Mouse (Mus musculus) thymus, adult 2 months (tissue): ENCODE results near the gene Gm10134. TPM values are rescaled to one million over a fixed set of nuclear protein-coding genes. Genes with fewer than 3 reads are reported as not detected.
A peak's percentile ranks its signal among the peaks of the same experiment; 100 is the strongest.

Source experiments
- DNase-seq: peaks from one replicate; pipeline ENCODE4 v3.0.0; 2021
- H3K27ac ChIP-seq: fragments of 200-500 bp; 2 replicates; pipeline ENCODE4 v1.5.1; 2012; ENCODE audit warnings: low read length, control low read depth; ENCODE audit not compliant: control insufficient read depth, insufficient read depth
- H3K27me3 ChIP-seq: fragments of 200-500 bp; 2 replicates; pipeline ENCODE4 v1.6.1; 2012; ENCODE audit warnings: mild to moderate bottlenecking, low read length, moderate library complexity, mixed read lengths; ENCODE audit not compliant: control insufficient read depth, insufficient read depth
- H3K36me3 ChIP-seq: fragments of 200-500 bp; 2 replicates; pipeline ENCODE4 v1.6.1; 2012; ENCODE audit warnings: mild to moderate bottlenecking, low read length, moderate library complexity; ENCODE audit not compliant: control insufficient read depth, insufficient read depth
- H3K4me1 ChIP-seq: fragments of 200-500 bp; replicated peaks from 2 replicates; pipeline ENCODE4 v1.6.1; 2012; ENCODE audit warnings: low read length; ENCODE audit not compliant: control insufficient read depth, insufficient read depth
- H3K4me3 ChIP-seq: fragments of 200-500 bp; 2 replicates; pipeline ENCODE4 v1.5.1; 2012; ENCODE audit warnings: mild to moderate bottlenecking, low read length, control low read depth, moderate library complexity; ENCODE audit not compliant: control insufficient read depth, insufficient read depth
- CTCF ChIP-seq: fragments of 200-500 bp; IDR thresholded peaks from 2 replicates; pipeline ENCODE4 v1.5.1; 2012; ENCODE audit warnings: mild to moderate bottlenecking, control low read depth, low read length, moderate library complexity, borderline replicate concordance; ENCODE audit not compliant: control insufficient read depth, poor library complexity, insufficient read depth; ENCODE audit errors: extremely low read depth
- POLR2A ChIP-seq: fragments of 200-500 bp; IDR thresholded peaks from 2 replicates; pipeline ENCODE4 v1.6.1; 2012; ENCODE audit warnings: mild to moderate bottlenecking, low read length, control low read depth, moderate library complexity; ENCODE audit not compliant: control insufficient read depth, poor library complexity, insufficient read depth; ENCODE audit errors: extremely low read depth
- WGBS: fragments of 180-500 bp; shearing (Covaris S2); methylation state at CpG from one replicate; pipeline ENCODE4 v1.1.7; 2018; 5-methylcytosine and 5-hydroxymethylcytosine counted together
- polyA plus RNA-seq: library from polyadenylated mRNA; depleted of rRNA; stranded (reverse); fragments of >200 nt; gene quantifications from 2 replicates; pipeline ENCODE4 v1.2.3, GENCODE M21; 2012; rRNA removed

The Gm10134 gene
- 0.47 and 0.61 TPM in 2 replicates for polyA plus RNA-seq

DNA sequence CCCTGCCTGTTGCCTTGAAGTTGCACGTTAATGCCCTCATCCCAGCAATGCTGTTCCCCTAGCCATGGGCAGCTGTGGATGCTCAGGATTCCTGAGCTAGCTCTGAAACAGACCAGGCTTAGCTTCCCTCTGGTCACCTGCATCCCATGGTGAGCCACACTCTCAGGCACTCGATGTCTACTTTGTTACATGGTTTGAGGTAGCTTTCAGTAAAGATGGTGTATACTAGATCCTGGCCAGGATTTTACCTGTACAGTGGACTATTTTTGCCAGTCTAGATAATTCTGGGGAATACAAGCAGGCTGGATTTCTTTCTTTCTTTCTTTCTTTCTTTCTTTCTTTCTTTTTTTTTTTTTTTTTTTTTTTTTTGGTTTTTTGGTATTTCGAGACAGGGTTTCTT, at the start of gene Gm10134:
Gene Gm10134 (plus strand): TSS at position 301 of the 400 bp plus-strand sequence.
- Histone ChIP-seq H3K27me3 (no peaks in the 10 kb centered on the region), H3K36me3 (no peaks in the 10 kb centered on the region), H3K4me1 (no peaks in the 10 kb centered on the region), H3K4me3 (no peak within 1 kb of the TSS), H3K27ac (no peak within 1 kb of the TSS)
- no peak for DNase-seq
- no peak for TF ChIP-seq CTCF
- TF ChIP-seq POLR2A, result no peak
- 83% methylated on average over 3 of the region's 3 CpGs for WGBS

- Histone ChIP-seq H3K27me3 (no peaks in the 10 kb centered on the region), H3K27ac (no peak overlapping the region), H3K4me1 (no peaks in the 10 kb centered on the region), H3K36me3 (no peaks in the 10 kb centered on the region), H3K4me3 (no peak overlapping the region)
- TF ChIP-seq CTCF, result no peak
- no peak for TF ChIP-seq POLR2A
- 91% methylated on average over 1 of the region's 1 CpGs for WGBS
- DNase-seq, result no peak
Measured at GRCm38 (mm10) chr2:28456616-28457015, 49.3 kb upstream of the Gm10134 start.

DNA sequence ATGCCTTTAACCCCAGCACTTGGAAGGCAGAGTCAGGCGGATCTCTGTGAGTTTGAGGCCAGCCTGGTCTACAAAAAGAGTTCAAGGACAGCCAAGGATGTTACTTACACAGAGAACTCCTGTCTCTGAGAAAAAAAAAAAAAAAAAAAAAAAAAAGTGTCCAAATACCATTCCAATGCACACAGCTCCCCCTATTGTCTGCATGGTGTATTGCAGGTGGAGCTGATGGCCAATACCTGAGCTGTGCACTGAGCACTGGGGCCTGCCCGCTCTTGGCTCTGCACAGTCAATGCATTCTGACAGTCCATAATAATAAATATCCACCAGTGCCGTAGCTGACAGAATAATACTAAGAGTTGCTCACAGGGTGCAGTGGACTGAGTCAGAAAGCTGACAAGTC, 42.0 kb upstream of the Gm10134 start:
- TF ChIP-seq CTCF, result peak; percentile 58; the same call in 1 of the 2 replicates
- no peak for TF ChIP-seq POLR2A
- WGBS, result 74% methylated on average over 3 of the region's 3 CpGs
- H3K36me3 ChIP-seq, result no peaks in the 10 kb centered on the region
- H3K27ac ChIP-seq, result no peak overlapping the region
- peaks cover 13% of the 10 kb centered on the region for H3K4me1 ChIP-seq
- H3K27me3 ChIP-seq, result no peaks in the 10 kb centered on the region; the same call in 1 of the 2 replicates
- DNase-seq, result peak; percentile 77
- no peak overlapping the region for H3K4me3 ChIP-seq

GRCm38 (mm10) chr2:28464919-28465318, 41.0 kb upstream of the Gm10134 start:
- TF ChIP-seq CTCF (no peak), POLR2A (no peak)
- 91% methylated on average over 9 of the region's 9 CpGs for WGBS
- Histone ChIP-seq H3K27me3 (no peaks in the 10 kb centered on the region; the same call in 1 of the 2 replicates), H3K36me3 (peaks cover 5% of the 10 kb centered on the region), H3K4me3 (no peak overlapping the region), H3K4me1 (peaks cover 19% of the 10 kb centered on the region), H3K27ac (no peak overlapping the region)
- DNase-seq, result no peak

- H3K36me3 ChIP-seq, result peaks cover 9% of the 10 kb centered on the region
- H3K27ac ChIP-seq, result no peak within 1 kb of the TSS
- H3K4me1 ChIP-seq, result peaks cover 19% of the 10 kb centered on the region
- H3K27me3 ChIP-seq, result no peaks in the 10 kb centered on the region; the same call in 1 of the 2 replicates
- H3K4me3 ChIP-seq, result no peak within 1 kb of the TSS
- no peak for TF ChIP-seq CTCF
- no peak for TF ChIP-seq POLR2A
- WGBS, result 4% methylated on average over 25 of the region's 25 CpGs
- DNase-seq, result peak; percentile 74
Measured at GRCm38 (mm10) chr2:28465836-28466518, 39.9 kb upstream of the Gm10134 start, which contains the start of gene 1700007K13Rik. Gene 1700007K13Rik, minus strand, starts transcription at chr2:28466332.

- TF ChIP-seq CTCF (peak; percentile 96), POLR2A (peak; percentile 55; the same call in 1 of the 2 replicates)
- peak within 1 kb of the TSS; percentile 67 for H3K4me3 ChIP-seq
- H3K27ac ChIP-seq, result no peak within 1 kb of the TSS
- H3K4me1 ChIP-seq, result peaks cover 19% of the 10 kb centered on the region
- DNase-seq, result peak; percentile 81
- under 1% methylated on average over 52 of the region's 52 CpGs for WGBS
- H3K36me3 ChIP-seq, result peaks cover 9% of the 10 kb centered on the region
- no peaks in the 10 kb centered on the region; the same call in 1 of the 2 replicates for H3K27me3 ChIP-seq
Measured at GRCm38 (mm10) chr2:28467860-28468485, 37.9 kb upstream of the Gm10134 start, which contains the start of gene Mrps2. Gene Mrps2, plus strand, starts transcription at chr2:28468066.
